Mouse (Mus musculus) embryonic facial prominence, embryonic 10.5 days (tissue): ENCODE data around the gene Hamp. TPM values are rescaled to one million over a fixed set of nuclear protein-coding genes. Genes with fewer than 3 reads are reported as not detected.

Experiments used
- DNase-seq: peaks from one replicate; pipeline ENCODE4 v3.0.0-alpha.2; 2017; ENCODE audit warnings: low spot score
- H3K27ac ChIP-seq: fragments of 300-500 bp; sonication (generic); replicated peaks from 2 replicates; pipeline ENCODE4 v1.5.1; 2016; ENCODE audit warnings: mild to moderate bottlenecking
- H3K27me3 ChIP-seq: fragments of 300-500 bp; sonication (generic); replicated peaks from 2 replicates; pipeline ENCODE4 v1.6.1; 2016; ENCODE audit warnings: low read depth, mild to moderate bottlenecking; ENCODE audit not compliant: poor library complexity, severe bottlenecking
- H3K36me3 ChIP-seq: fragments of 300-500 bp; sonication (generic); replicated peaks from 2 replicates; pipeline ENCODE4 v1.6.1; 2016; ENCODE audit warnings: mild to moderate bottlenecking, moderate library complexity
- H3K4me1 ChIP-seq: fragments of 300-500 bp; sonication (generic); 2 replicates; pipeline ENCODE4 v1.6.1; 2016
- H3K4me3 ChIP-seq: fragments of 300-500 bp; sonication (generic); 2 replicates; pipeline ENCODE4 v1.5.1; 2016; ENCODE audit warnings: mild to moderate bottlenecking, moderate library complexity
- H3K9me3 ChIP-seq: fragments of 300-500 bp; sonication (generic); 2 replicates; pipeline ENCODE4 v1.6.1; 2016; ENCODE audit warnings: mild to moderate bottlenecking
- WGBS: fragments of 180-500 bp; shearing (Covaris S2); methylation state at CpG from one replicate; pipeline ENCODE4 v1.1.7; 2016; 5-methylcytosine and 5-hydroxymethylcytosine counted together
- polyA plus RNA-seq: library from polyadenylated mRNA; unstranded; fragments of >200 nt; fragmentation: Nextera tagmentation; extraction: Ambion mirVana; gene quantifications from 2 replicates; pipeline ENCODE4 v1.2.1, GENCODE M21; 2016

Hamp gene
- not detected in 2 replicates for polyA plus RNA-seq

- peaks cover 30% of the 10 kb centered on the region for H3K36me3 ChIP-seq
- WGBS = 69% methylated on average over 9 of the region's 9 CpGs
- no peaks in the 10 kb centered on the region for H3K9me3 ChIP-seq
- H3K4me1 ChIP-seq = no peaks in the 10 kb centered on the region
- H3K27ac ChIP-seq = no peak within 1 kb of the TSS
- no peaks in the 10 kb centered on the region for H3K27me3 ChIP-seq
- no peak for DNase-seq
- H3K4me3 ChIP-seq = no peak within 1 kb of the TSS
These were observed at the start of gene Hamp for GRCm38 (mm10) chr7:30943909-30944635. TSS of gene Hamp (minus strand) at chr7:30944032.

GRCm38 (mm10) chr7:30992148-30992547 lies 48.3 kb upstream of the Hamp start:
- Histone ChIP-seq H3K4me3 (no peak overlapping the region), H3K4me1 (no peaks in the 10 kb centered on the region), H3K36me3 (no peaks in the 10 kb centered on the region), H3K27me3 (no peaks in the 10 kb centered on the region), H3K27ac (no peak overlapping the region), H3K9me3 (peaks cover 7% of the 10 kb centered on the region; the same call in 1 of the 2 replicates)
- 84% methylated on average over 5 of the region's 5 CpGs for WGBS
- DNase-seq = no peak

- Histone ChIP-seq H3K27ac (no peak overlapping the region), H3K4me1 (no peaks in the 10 kb centered on the region), H3K36me3 (no peaks in the 10 kb centered on the region), H3K4me3 (no peak overlapping the region), H3K27me3 (no peaks in the 10 kb centered on the region), H3K9me3 (no peaks in the 10 kb centered on the region)
- DNase-seq = no peak
- WGBS = 79% methylated on average over 4 of the region's 4 CpGs
These were observed 44.8 kb upstream of the Hamp start for GRCm38 (mm10) chr7:30988519-30989162.

GRCm38 (mm10) chr7:30985357-30985756 lies 41.5 kb upstream of the Hamp start:
- H3K36me3 ChIP-seq = no peaks in the 10 kb centered on the region
- no peaks in the 10 kb centered on the region for H3K27me3 ChIP-seq
- H3K9me3 ChIP-seq = no peaks in the 10 kb centered on the region
- H3K27ac ChIP-seq = no peak overlapping the region
- H3K4me1 ChIP-seq = no peaks in the 10 kb centered on the region
- WGBS = 86% methylated on average over 9 of the region's 9 CpGs
- DNase-seq = no peak
- H3K4me3 ChIP-seq = no peak overlapping the region

- WGBS = 93% methylated on average over 4 of the region's 4 CpGs
- DNase-seq = no peak
- H3K9me3 ChIP-seq = no peaks in the 10 kb centered on the region
- no peaks in the 10 kb centered on the region for H3K4me1 ChIP-seq
- no peak overlapping the region for H3K4me3 ChIP-seq
- H3K27ac ChIP-seq = no peak overlapping the region
- no peaks in the 10 kb centered on the region for H3K36me3 ChIP-seq
- H3K27me3 ChIP-seq = no peaks in the 10 kb centered on the region
These were observed 37.9 kb upstream of the Hamp start for GRCm38 (mm10) chr7:30981703-30982102.

GRCm38 (mm10) chr7:30973501-30974289 lies 29.9 kb upstream of the Hamp start, which contains the start of gene Fam187b:
TSS of gene Fam187b (plus strand) at chr7:30973790.
- under 1% methylated on average over 37 of the region's 37 CpGs for WGBS
- no peaks in the 10 kb centered on the region for H3K9me3 ChIP-seq
- H3K27ac ChIP-seq = peak within 1 kb of the TSS; percentile 82
- DNase-seq = peak; percentile 88
- peak within 1 kb of the TSS; percentile 63 for H3K4me3 ChIP-seq
- peaks cover 16% of the 10 kb centered on the region for H3K36me3 ChIP-seq
- peaks cover 23% of the 10 kb centered on the region for H3K27me3 ChIP-seq
- peaks cover 21% of the 10 kb centered on the region for H3K4me1 ChIP-seq

GRCm38 (mm10) chr7:30973251-30973500 lies 29.3 kb upstream of the Hamp start, which contains the start of gene Lsr:
TSS of gene Lsr (minus strand) at chr7:30973464.
- no peaks in the 10 kb centered on the region for H3K9me3 ChIP-seq
- H3K36me3 ChIP-seq = peaks cover 19% of the 10 kb centered on the region
- peaks cover 21% of the 10 kb centered on the region for H3K4me1 ChIP-seq
- DNase-seq = peak; percentile 72
- WGBS = under 1% methylated on average over 19 of the region's 19 CpGs
- H3K4me3 ChIP-seq = peak within 1 kb of the TSS; percentile 63
- peaks cover 23% of the 10 kb centered on the region for H3K27me3 ChIP-seq
- peak within 1 kb of the TSS; percentile 82 for H3K27ac ChIP-seq

- peaks cover 23% of the 10 kb centered on the region for H3K27me3 ChIP-seq
- DNase-seq = no peak
- H3K36me3 ChIP-seq = peaks cover 20% of the 10 kb centered on the region
- 3% methylated on average over 41 of the region's 41 CpGs for WGBS
- H3K4me3 ChIP-seq = peak overlapping the region; percentile 63
- peaks cover 21% of the 10 kb centered on the region for H3K4me1 ChIP-seq
- H3K27ac ChIP-seq = peak overlapping the region; percentile 82
- H3K9me3 ChIP-seq = no peaks in the 10 kb centered on the region
These were observed 28.8 kb upstream of the Hamp start for GRCm38 (mm10) chr7:30972426-30973250.

GRCm38 (mm10) chr7:30971901-30972300 lies 28.1 kb upstream of the Hamp start:
- Histone ChIP-seq H3K9me3 (no peaks in the 10 kb centered on the region), H3K4me3 (peak overlapping the region; percentile 63), H3K27ac (no peak overlapping the region), H3K4me1 (peaks cover 28% of the 10 kb centered on the region), H3K27me3 (peaks cover 23% of the 10 kb centered on the region), H3K36me3 (peaks cover 23% of the 10 kb centered on the region)
- WGBS = 91% methylated on average over 15 of the region's 15 CpGs
- no peak for DNase-seq

- Histone ChIP-seq H3K36me3 (peaks cover 23% of the 10 kb centered on the region), H3K27ac (no peak overlapping the region), H3K4me3 (no peak overlapping the region), H3K9me3 (no peaks in the 10 kb centered on the region), H3K4me1 (peaks cover 30% of the 10 kb centered on the region), H3K27me3 (peaks cover 23% of the 10 kb centered on the region)
- 80% methylated on average over 4 of the region's 4 CpGs for WGBS
- no peak for DNase-seq
These were observed 25.3 kb upstream of the Hamp start for GRCm38 (mm10) chr7:30969174-30969573.

- Histone ChIP-seq H3K36me3 (peaks cover 23% of the 10 kb centered on the region), H3K27me3 (peaks cover 22% of the 10 kb centered on the region), H3K4me3 (no peak overlapping the region), H3K4me1 (peaks cover 27% of the 10 kb centered on the region), H3K9me3 (no peaks in the 10 kb centered on the region), H3K27ac (no peak overlapping the region)
- no peak for DNase-seq
- 91% methylated on average over 8 of the region's 8 CpGs for WGBS
These were observed 24.8 kb upstream of the Hamp start for GRCm38 (mm10) chr7:30968611-30969010.

GRCm38 (mm10) chr7:30966657-30967056 lies 22.8 kb upstream of the Hamp start:
- Histone ChIP-seq H3K36me3 (peaks cover 29% of the 10 kb centered on the region), H3K4me3 (no peak overlapping the region), H3K4me1 (peaks cover 9% of the 10 kb centered on the region), H3K27ac (no peak overlapping the region), H3K9me3 (no peaks in the 10 kb centered on the region), H3K27me3 (peaks cover 3% of the 10 kb centered on the region; the same call in 1 of the 2 replicates)
- 74% methylated on average over 3 of the region's 3 CpGs for WGBS
- no peak for DNase-seq
